Mouse (Mus musculus) neural tube, embryonic 14.5 days (tissue): ENCODE data around the gene Cacna2d2. TPM values are rescaled to one million over a fixed set of nuclear protein-coding genes. Genes with fewer than 3 reads are reported as not detected.

Source experiments
- ATAC-seq: fragments of 200-750 bp; cut with Nextera tagmentation; 2 replicates; pipeline ENCODE4 v1.8.0; 2017; ENCODE audit warnings: low read depth, mild to moderate bottlenecking, moderate TSS enrichment, moderate library complexity
- H3K27ac ChIP-seq: fragments of 300-500 bp; sonication (generic); 2 replicates; pipeline ENCODE4 v1.5.1; 2014; ENCODE audit warnings: low read depth, mild to moderate bottlenecking, control low read depth, low read length, moderate library complexity, mixed read lengths
- H3K27me3 ChIP-seq: fragments of 300-500 bp; sonication (generic); 2 replicates; pipeline ENCODE4 v1.6.1; 2014; ENCODE audit warnings: low read length; ENCODE audit not compliant: control insufficient read depth, insufficient read depth
- H3K36me3 ChIP-seq: fragments of 300-500 bp; sonication (generic); 2 replicates; pipeline ENCODE4 v1.6.1; 2014; ENCODE audit warnings: low read length, mixed read lengths; ENCODE audit not compliant: control insufficient read depth, insufficient read depth
- H3K4me1 ChIP-seq: fragments of 300-500 bp; sonication (generic); 2 replicates; pipeline ENCODE4 v1.6.1; 2014; ENCODE audit warnings: low read length; ENCODE audit not compliant: control insufficient read depth, insufficient read depth
- H3K4me2 ChIP-seq: fragments of 300-500 bp; sonication (generic); 2 replicates; pipeline ENCODE4 v1.6.1; 2014; ENCODE audit warnings: mild to moderate bottlenecking, low read depth, low read length, control low read depth
- H3K4me3 ChIP-seq: fragments of 300-500 bp; sonication (generic); 2 replicates; pipeline ENCODE4 v1.5.1; 2014; ENCODE audit warnings: low read depth, low read length, control low read depth, mixed read lengths
- H3K9ac ChIP-seq: fragments of 300-500 bp; sonication (generic); replicated peaks from 2 replicates; pipeline ENCODE4 v1.6.1; 2014; ENCODE audit warnings: low read depth, mild to moderate bottlenecking, control low read depth, low read length, mixed read lengths
- H3K9me3 ChIP-seq: fragments of 300-500 bp; sonication (generic); 2 replicates; pipeline ENCODE4 v1.6.1; 2016; ENCODE audit warnings: low read length; ENCODE audit not compliant: control insufficient read depth
- WGBS: fragments of 180-500 bp; shearing (Covaris S2); extraction: QIAGEN DNeasy Blood & Tissue Kit; methylation state at CpG from one replicate; pipeline ENCODE4 v1.1.7; 2014; 5-methylcytosine and 5-hydroxymethylcytosine counted together
- polyA plus RNA-seq: library from polyadenylated mRNA; unstranded; fragments of >200 nt; fragmentation: Nextera tagmentation; extraction: Ambion mirVana; gene quantifications from 2 replicates; pipeline ENCODE4 v1.2.1, GENCODE M21; 2014

Gene Cacna2d2
- polyA plus RNA-seq, 1 experiment from 2014 or later, result 10.6 TPM

DNA sequence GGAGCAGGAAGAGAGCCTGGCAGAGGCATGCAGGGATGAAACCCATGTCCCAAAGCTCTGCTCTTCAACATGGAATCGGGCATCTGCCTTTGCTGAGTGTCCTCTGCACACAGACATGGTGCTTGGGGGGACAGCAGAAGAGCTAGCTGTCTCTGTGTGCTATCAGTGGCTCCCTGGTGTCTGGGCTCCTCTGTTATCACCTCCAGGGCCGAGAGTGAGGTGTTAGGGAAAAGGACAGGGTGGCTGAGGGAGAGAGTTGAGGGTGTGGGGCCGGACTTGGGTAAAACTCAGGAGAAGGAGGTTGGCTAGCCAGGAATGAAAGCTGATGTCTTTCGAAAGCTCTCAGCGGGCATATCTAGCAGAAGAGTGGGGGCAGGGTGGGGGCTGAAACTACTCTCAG lies 63.5 kb downstream of the Cacna2d2 start:
- no peak overlapping the region for H3K9ac ChIP-seq
- no peaks in the 10 kb centered on the region for H3K36me3 ChIP-seq
- no peak overlapping the region for H3K4me3 ChIP-seq
- H3K4me1 ChIP-seq, result peaks cover 11% of the 10 kb centered on the region
- no peaks in the 10 kb centered on the region for H3K9me3 ChIP-seq
- WGBS, result 72% methylated on average over 5 of the region's 5 CpGs
- no peak overlapping the region for H3K4me2 ChIP-seq
- no peaks in the 10 kb centered on the region for H3K27me3 ChIP-seq
- no peak for ATAC-seq
- H3K27ac ChIP-seq, result no peak overlapping the region

DNA sequence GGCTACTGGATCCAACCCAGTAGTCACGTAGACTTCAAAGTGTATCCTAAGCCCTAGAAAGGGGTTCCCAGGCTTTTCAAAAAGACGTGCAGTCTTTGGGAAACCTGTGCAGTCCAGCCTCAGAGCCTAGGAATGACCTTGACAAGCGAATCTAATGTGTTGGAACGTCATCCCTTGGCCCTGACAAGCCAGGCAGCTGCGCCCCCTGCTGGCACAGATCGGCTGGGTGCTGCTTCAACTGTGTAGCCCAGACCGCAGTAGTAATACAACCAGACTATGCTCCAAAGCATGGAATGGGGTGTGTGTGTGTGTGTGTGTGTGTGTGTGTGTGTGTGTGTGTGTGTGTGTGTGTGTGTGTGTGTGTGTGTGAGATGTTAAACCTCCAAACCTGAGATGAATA lies 64.1 kb downstream of the Cacna2d2 start:
- Histone ChIP-seq H3K27me3 (no peaks in the 10 kb centered on the region), H3K27ac (no peak overlapping the region; the same call in 1 of the 2 replicates), H3K4me2 (no peak overlapping the region), H3K9me3 (no peaks in the 10 kb centered on the region), H3K4me3 (no peak overlapping the region), H3K36me3 (no peaks in the 10 kb centered on the region), H3K9ac (no peak overlapping the region), H3K4me1 (peaks cover 11% of the 10 kb centered on the region)
- 12% methylated on average over 7 of the region's 7 CpGs for WGBS
- peak; percentile 83; the same call in 1 of the 2 replicates for ATAC-seq

- no peaks in the 10 kb centered on the region for H3K27me3 ChIP-seq
- H3K4me3 ChIP-seq, result no peak overlapping the region
- 45% methylated on average over 9 of the region's 9 CpGs for WGBS
- no peaks in the 10 kb centered on the region for H3K36me3 ChIP-seq
- peak overlapping the region; percentile 52; the same call in 1 of the 2 replicates for H3K27ac ChIP-seq
- H3K4me1 ChIP-seq, result peaks cover 12% of the 10 kb centered on the region
- no peaks in the 10 kb centered on the region for H3K9me3 ChIP-seq
- H3K9ac ChIP-seq, result no peak overlapping the region
- H3K4me2 ChIP-seq, result no peak overlapping the region
- ATAC-seq, result peak; percentile 36; the same call in 1 of the 2 replicates
Observed at GRCm38 (mm10) chr9:107464130-107464529, 64.7 kb downstream of the Cacna2d2 start.

GRCm38 (mm10) chr9:107465657-107466056 lies 66.2 kb downstream of the Cacna2d2 start:
- Histone ChIP-seq H3K27ac (no peak overlapping the region), H3K4me3 (no peak overlapping the region), H3K9me3 (no peaks in the 10 kb centered on the region), H3K4me2 (no peak overlapping the region), H3K4me1 (peaks cover 26% of the 10 kb centered on the region), H3K36me3 (no peaks in the 10 kb centered on the region), H3K27me3 (no peaks in the 10 kb centered on the region), H3K9ac (0 out of 2 replicates have a peak overlapping the region, but pooled peaks have one; percentile 13)
- WGBS, result 23% methylated on average over 6 of the region's 6 CpGs
- no peak for ATAC-seq

GRCm38 (mm10) chr9:107469213-107469795 lies 69.9 kb downstream of the Cacna2d2 start:
- Histone ChIP-seq H3K4me3 (no peak overlapping the region), H3K27me3 (no peaks in the 10 kb centered on the region), H3K4me1 (peaks cover 22% of the 10 kb centered on the region), H3K9me3 (no peaks in the 10 kb centered on the region), H3K36me3 (no peaks in the 10 kb centered on the region), H3K9ac (no peak overlapping the region; the same call in 1 of the 2 replicates), H3K4me2 (no peak overlapping the region), H3K27ac (no peak overlapping the region)
- no peak for ATAC-seq
- 17% methylated on average over 13 of the region's 13 CpGs for WGBS

DNA sequence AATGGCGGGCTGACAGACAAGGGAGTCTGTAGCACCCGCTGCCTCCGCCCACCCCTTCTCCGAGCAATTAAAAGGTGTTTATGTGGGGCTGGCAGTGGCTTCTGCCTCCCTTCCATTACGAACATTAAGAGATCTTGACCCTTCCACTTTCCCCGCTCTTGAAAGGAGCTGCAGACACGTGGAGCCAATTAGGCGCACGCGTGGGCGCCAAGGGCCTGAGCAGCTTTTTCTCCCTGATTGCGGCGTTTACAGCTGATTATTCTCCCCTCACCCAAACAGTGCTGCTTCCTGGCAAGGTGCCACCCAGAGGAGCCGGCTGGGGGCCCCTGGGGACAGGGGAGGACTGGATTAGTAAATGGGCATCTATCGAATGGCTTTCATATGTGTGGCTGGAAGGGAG lies 71.0 kb downstream of the Cacna2d2 start:
- Histone ChIP-seq H3K4me1 (peaks cover 18% of the 10 kb centered on the region), H3K27ac (no peak overlapping the region), H3K4me2 (no peak overlapping the region), H3K4me3 (no peak overlapping the region), H3K9ac (no peak overlapping the region), H3K27me3 (no peaks in the 10 kb centered on the region), H3K36me3 (no peaks in the 10 kb centered on the region), H3K9me3 (no peaks in the 10 kb centered on the region)
- 29% methylated on average over 15 of the region's 15 CpGs for WGBS
- ATAC-seq, result no peak

DNA sequence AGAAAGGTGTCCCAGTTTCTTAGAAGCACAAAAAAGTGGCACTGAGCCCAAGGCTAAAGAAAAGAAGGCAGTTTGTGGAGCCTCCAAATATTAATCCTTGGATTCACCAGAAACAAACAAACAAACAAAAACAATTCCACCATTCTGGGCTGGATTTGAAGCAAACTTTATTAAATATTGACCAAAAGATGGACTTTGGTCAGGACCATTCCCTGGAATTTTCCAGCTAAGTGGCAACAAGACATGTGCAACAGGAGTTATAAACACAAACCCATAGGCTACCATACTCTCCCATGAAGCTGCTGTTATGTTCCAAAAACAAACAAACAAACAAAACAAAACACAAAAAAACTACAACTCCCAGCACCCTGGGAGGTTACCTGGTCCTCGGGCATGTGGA lies 74.6 kb downstream of the Cacna2d2 start:
- Histone ChIP-seq H3K9me3 (no peaks in the 10 kb centered on the region), H3K36me3 (no peaks in the 10 kb centered on the region), H3K4me1 (peaks cover 20% of the 10 kb centered on the region), H3K4me2 (no peak overlapping the region), H3K27ac (no peak overlapping the region), H3K9ac (no peak overlapping the region), H3K4me3 (no peak overlapping the region), H3K27me3 (no peaks in the 10 kb centered on the region)
- no peak for ATAC-seq
- WGBS, result 86% methylated on average over 1 of the region's 1 CpGs

GRCm38 (mm10) chr9:107478979-107479378 lies 79.6 kb downstream of the Cacna2d2 start:
- Histone ChIP-seq H3K36me3 (no peaks in the 10 kb centered on the region), H3K4me3 (no peak overlapping the region), H3K27me3 (no peaks in the 10 kb centered on the region), H3K27ac (peak overlapping the region; percentile 90), H3K9ac (no peak overlapping the region), H3K4me2 (no peak overlapping the region), H3K4me1 (peaks cover 35% of the 10 kb centered on the region), H3K9me3 (no peaks in the 10 kb centered on the region)
- 0 out of 2 replicates have a peak, but pooled peaks have one; percentile 16 for ATAC-seq
- WGBS, result 36% methylated on average over 5 of the region's 5 CpGs

GRCm38 (mm10) chr9:107479593-107479992 lies 80.2 kb downstream of the Cacna2d2 start:
- Histone ChIP-seq H3K9ac (no peak overlapping the region), H3K4me2 (no peak overlapping the region)
- WGBS, result 10% methylated on average over 14 of the region's 14 CpGs

More at GRCm38 (mm10) chr9:107479593-107479992, 80.2 kb downstream of the Cacna2d2 start:
- H3K36me3 ChIP-seq, result no peaks in the 10 kb centered on the region
- H3K4me3 ChIP-seq, result no peak overlapping the region
- H3K4me1 ChIP-seq, result peaks cover 41% of the 10 kb centered on the region
- no peak for ATAC-seq
- H3K27me3 ChIP-seq, result no peaks in the 10 kb centered on the region
- peak overlapping the region; percentile 90 for H3K27ac ChIP-seq
- no peaks in the 10 kb centered on the region for H3K9me3 ChIP-seq
